Mouse (Mus musculus) lung, adult 2 months (tissue): ENCODE measurements around the gene Sart1. TPM values are rescaled to one million over a fixed set of nuclear protein-coding genes. Genes with fewer than 3 reads are reported as not detected.
A peak's percentile ranks its signal among the peaks of the same experiment; 100 is the strongest.

Source experiments
- DNase-seq: peaks from one replicate; pipeline ENCODE4 v3.0.0; 2022
- H3K4me1 ChIP-seq: fragments of 200-500 bp; 2 replicates; pipeline ENCODE4 v1.6.1; 2011; ENCODE audit warnings: low read length; ENCODE audit not compliant: control insufficient read depth, insufficient read depth
- H3K4me3 ChIP-seq: fragments of 200-500 bp; replicated peaks from 2 replicates; pipeline ENCODE3; 2011; ENCODE audit warnings: low read depth, mild to moderate bottlenecking, control low read depth, low read length; ENCODE audit errors: extremely low read depth
- CTCF ChIP-seq: fragments of 200-500 bp; IDR thresholded peaks from 2 replicates; pipeline ENCODE4 v1.5.1; 2011; ENCODE audit warnings: mild to moderate bottlenecking, low read length, control low read depth; ENCODE audit not compliant: insufficient read depth
- POLR2A ChIP-seq: fragments of 200-500 bp; IDR thresholded peaks from 2 replicates; pipeline ENCODE4 v1.6.1; 2011; ENCODE audit warnings: low read depth, mild to moderate bottlenecking, control low read depth, low read length, borderline replicate concordance; ENCODE audit errors: extremely low read depth
- WGBS: fragments of 180-500 bp; shearing (Covaris S2); methylation state at CpG from one replicate; pipeline ENCODE4 v1.1.7; 2018; 5-methylcytosine and 5-hydroxymethylcytosine counted together
- polyA plus RNA-seq: library from polyadenylated mRNA; depleted of rRNA; stranded (reverse); fragments of >200 nt; gene quantifications from 2 replicates; pipeline ENCODE4 v1.2.3, GENCODE M21; 2012

The Sart1 gene
- polyA plus RNA-seq, 1 experiment = 35.7 TPM

GRCm38 (mm10) chr19:5418750-5419466 lies 30.4 kb upstream of the Sart1 start:
- Histone ChIP-seq H3K4me1 (peaks cover 8% of the 10 kb centered on the region), H3K4me3 (no peak overlapping the region)
- 92% methylated on average over 8 of the region's 8 CpGs for WGBS
- DNase-seq = no peak
- no peak for TF ChIP-seq POLR2A

GRCm38 (mm10) chr19:5414534-5414957 lies 26.0 kb upstream of the Sart1 start:
- Histone ChIP-seq H3K4me1 (no peaks in the 10 kb centered on the region), H3K4me3 (no peak overlapping the region)
- no peak for DNase-seq
- WGBS = 61% methylated on average over 2 of the region's 2 CpGs
- peak; percentile 71; the same call in 1 of the 2 replicates for TF ChIP-seq POLR2A
- TF ChIP-seq CTCF = no peak

GRCm38 (mm10) chr19:5413840-5414239 lies 25.3 kb upstream of the Sart1 start:
- Histone ChIP-seq H3K4me3 (no peak overlapping the region), H3K4me1 (peaks cover 4% of the 10 kb centered on the region)
- no peak for DNase-seq
- whole genome bisulfite sequencing = 76% methylated on average over 4 of the region's 4 CpGs
- TF ChIP-seq CTCF (no peak), POLR2A (no peak)

- no peak for DNase-seq
- 47% methylated on average over 5 of the region's 5 CpGs for WGBS
- no peak overlapping the region for H3K4me3 ChIP-seq
- TF ChIP-seq CTCF = no peak
- TF ChIP-seq POLR2A = 0 out of 2 replicates have a peak, but pooled peaks have one; percentile 26
- peaks cover 12% of the 10 kb centered on the region for H3K4me1 ChIP-seq
Observed at GRCm38 (mm10) chr19:5411961-5412360, 23.5 kb upstream of the Sart1 start.

GRCm38 (mm10) chr19:5410641-5411040 lies 22.1 kb upstream of the Sart1 start:
- WGBS = 71% methylated on average over 5 of the region's 5 CpGs
- TF ChIP-seq POLR2A = no peak
- TF ChIP-seq CTCF = no peak
- DNase-seq = no peak
- Histone ChIP-seq H3K4me1 (peaks cover 15% of the 10 kb centered on the region), H3K4me3 (no peak overlapping the region)

- Histone ChIP-seq H3K4me1 (peaks cover 16% of the 10 kb centered on the region), H3K4me3 (no peak overlapping the region)
- TF ChIP-seq CTCF (no peak), POLR2A (no peak; the same call in 1 of the 2 replicates)
- no peak for DNase-seq
- 58% methylated on average over 5 of the region's 5 CpGs for WGBS
Observed at GRCm38 (mm10) chr19:5409068-5409467, 20.6 kb upstream of the Sart1 start.

GRCm38 (mm10) chr19:5408057-5409001 lies 19.8 kb upstream of the Sart1 start:
- DNase-seq = no peak
- Histone ChIP-seq H3K4me1 (peaks cover 16% of the 10 kb centered on the region), H3K4me3 (no peak overlapping the region)
- WGBS = 50% methylated on average over 13 of the region's 13 CpGs
- no peak for TF ChIP-seq CTCF
- peak; percentile 61; the same call in 1 of the 2 replicates for TF ChIP-seq POLR2A

GRCm38 (mm10) chr19:5407133-5407532 lies 18.6 kb upstream of the Sart1 start:
- Histone ChIP-seq H3K4me3 (peak overlapping the region; percentile 66), H3K4me1 (peaks cover 16% of the 10 kb centered on the region)
- TF ChIP-seq CTCF = peak; percentile 75
- TF ChIP-seq POLR2A = no peak; the same call in 1 of the 2 replicates
- 6% methylated on average over 7 of the region's 7 CpGs for WGBS
- peak; percentile 53 for DNase-seq

- H3K4me3 ChIP-seq = peak overlapping the region; percentile 66
- peaks cover 16% of the 10 kb centered on the region for H3K4me1 ChIP-seq
- 1% methylated on average over 24 of the region's 25 CpGs for WGBS
- peak; percentile 75; the same call in 1 of the 2 replicates for TF ChIP-seq POLR2A
- peak; percentile 40 for DNase-seq
Observed at GRCm38 (mm10) chr19:5406531-5407126, 18.1 kb upstream of the Sart1 start.

- TF ChIP-seq POLR2A (no peak; the same call in 1 of the 2 replicates), CTCF (no peak)
- peak overlapping the region; percentile 34 for H3K4me3 ChIP-seq
- DNase-seq = no peak
- H3K4me1 ChIP-seq = peaks cover 16% of the 10 kb centered on the region
- 9% methylated on average over 7 of the region's 7 CpGs for WGBS
Observed at GRCm38 (mm10) chr19:5405924-5406323, 17.4 kb upstream of the Sart1 start.
